Mouse (Mus musculus): Measurements from ENCODE around the gene Chst11.

Gene Chst11

DNA sequence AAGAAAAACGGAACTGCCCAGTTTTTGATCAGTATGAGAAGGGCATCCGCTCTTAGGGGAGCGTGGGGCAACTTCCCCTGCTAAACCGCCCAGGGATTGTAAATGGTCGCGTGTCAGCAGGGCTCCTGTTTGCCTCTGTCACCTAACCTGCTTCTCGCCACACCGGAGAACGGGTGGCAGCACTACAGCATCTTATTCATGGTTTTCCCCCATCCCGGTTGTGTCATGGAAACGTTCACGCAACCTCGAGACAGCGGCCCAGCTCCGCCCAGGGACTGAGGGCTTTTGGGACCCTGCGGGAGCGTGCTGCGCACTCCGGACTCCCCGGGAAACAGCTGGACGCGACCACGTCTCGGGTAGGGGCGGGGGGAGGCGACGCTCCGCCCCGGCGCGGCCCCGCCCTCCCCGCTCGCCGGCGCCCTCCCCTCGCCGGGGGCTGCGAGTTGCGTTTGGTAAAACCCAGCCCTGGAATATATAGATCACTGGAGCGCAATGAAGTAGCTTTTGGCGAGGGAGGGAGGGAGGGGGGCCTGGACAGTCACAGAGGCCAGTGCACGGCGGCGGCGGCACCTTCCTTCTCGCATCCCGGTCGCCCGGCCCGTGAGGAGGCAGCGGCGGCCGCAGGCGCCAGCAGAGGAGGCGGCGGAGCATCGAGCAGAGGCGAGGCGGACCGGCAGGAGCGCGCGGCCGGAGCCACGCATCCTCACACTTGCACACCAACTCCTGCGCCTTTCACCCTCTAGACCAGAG is at the start of gene Chst11:
Chst11 (plus strand) TSS at position 549 of the 750 bp plus-strand sequence.
- TF ChIP-seq GATA4 (IDR thresholded peaks at IDR 0.05; ENCODE audit: insufficient replicate concordance, low read length): no peak

DNA sequence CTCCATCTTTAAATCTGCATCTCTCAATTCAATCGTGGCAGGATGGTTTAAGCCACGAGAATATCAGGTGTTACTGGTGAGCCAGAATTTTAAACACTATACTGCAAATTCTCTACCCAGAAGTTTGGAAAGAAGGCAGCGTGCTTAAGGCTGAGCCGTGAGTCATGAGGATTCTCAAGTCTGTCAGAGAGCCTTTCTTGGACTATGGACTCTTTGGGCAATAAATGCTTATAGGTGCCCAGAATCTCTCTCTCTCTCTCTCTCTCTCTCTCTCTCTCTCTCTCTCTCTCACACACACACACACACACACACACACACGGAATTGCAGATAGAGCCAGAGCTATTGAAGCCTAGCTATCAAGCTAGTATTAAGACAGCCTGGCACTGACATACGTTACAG is 49.5 kb upstream of the Chst11 start:
- no peak for TF ChIP-seq GATA4 (IDR thresholded peaks at IDR 0.05; ENCODE audit: insufficient replicate concordance, low read length)

DNA sequence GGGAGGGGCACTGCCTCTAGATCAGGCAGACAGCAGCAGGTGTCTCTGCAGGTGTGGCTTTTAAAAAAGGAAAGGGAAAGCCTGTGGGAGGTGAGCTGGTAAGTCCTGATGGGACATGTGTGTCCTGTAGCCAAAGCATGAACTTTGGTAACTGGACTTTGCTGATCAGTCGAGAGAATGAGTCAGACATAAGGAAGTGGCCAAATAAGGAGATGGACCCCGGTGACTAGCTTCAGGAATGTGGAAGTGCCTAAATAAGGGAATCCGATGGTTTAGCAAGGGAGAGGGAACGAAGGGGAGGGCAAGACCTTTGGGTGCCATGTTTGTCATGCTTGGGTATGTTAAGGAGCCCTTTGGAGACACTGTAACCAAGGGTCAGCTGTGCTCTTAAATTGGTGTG is 31.9 kb upstream of the Chst11 start:
- TF ChIP-seq GATA4 (IDR thresholded peaks at IDR 0.05; ENCODE audit: insufficient replicate concordance, low read length): no peak

DNA sequence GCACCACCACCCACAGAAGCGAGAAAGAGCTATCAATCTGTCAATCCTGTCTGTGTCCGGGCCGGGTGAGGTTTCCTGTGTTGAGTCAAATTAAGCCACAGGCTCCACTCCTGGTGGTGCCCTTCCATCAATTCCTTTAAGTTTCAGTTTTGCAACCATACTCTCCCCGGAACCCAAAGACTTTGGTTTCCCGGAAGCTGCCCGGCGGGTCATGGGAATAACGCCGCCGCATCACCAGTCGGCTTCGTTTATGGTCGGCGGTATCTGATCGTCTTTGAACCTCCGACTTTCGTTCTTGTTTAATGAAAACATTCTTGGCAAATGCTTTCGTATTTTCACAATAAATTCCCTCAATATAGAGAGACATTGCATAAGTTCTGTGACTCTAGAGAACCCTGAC is 30.2 kb upstream of the Chst11 start:
- no peak for TF ChIP-seq GATA4 (IDR thresholded peaks at IDR 0.05; ENCODE audit: insufficient replicate concordance, low read length)

DNA sequence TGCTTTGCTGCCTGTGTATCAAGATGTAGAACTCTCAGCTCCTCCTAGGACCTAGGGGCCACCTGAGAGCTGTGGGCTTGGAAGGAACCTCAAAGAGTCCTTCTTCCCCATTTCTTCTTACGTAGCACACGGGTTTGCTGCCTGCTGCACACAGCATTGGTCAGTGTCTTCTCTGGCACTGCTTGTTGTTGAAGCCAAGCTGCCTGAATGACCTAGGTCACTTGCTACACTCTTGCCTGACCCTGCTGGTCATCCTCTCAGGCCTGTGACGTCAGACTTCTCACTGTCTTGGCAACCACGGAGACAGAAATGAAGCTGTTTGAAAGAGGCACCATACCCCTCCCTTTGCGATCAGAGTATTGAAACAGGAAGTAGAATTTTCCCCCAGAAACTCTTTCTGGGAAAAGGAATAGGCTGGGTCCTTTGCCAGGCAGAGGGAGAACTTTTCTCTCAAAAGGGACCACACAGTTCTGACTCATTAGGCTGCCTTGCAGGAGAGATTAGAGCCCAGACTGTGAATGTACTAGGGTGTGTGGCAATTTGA is 27.0 kb upstream of the Chst11 start:
- no peak for TF ChIP-seq GATA4 (IDR thresholded peaks at IDR 0.05; ENCODE audit: insufficient replicate concordance, low read length)

DNA sequence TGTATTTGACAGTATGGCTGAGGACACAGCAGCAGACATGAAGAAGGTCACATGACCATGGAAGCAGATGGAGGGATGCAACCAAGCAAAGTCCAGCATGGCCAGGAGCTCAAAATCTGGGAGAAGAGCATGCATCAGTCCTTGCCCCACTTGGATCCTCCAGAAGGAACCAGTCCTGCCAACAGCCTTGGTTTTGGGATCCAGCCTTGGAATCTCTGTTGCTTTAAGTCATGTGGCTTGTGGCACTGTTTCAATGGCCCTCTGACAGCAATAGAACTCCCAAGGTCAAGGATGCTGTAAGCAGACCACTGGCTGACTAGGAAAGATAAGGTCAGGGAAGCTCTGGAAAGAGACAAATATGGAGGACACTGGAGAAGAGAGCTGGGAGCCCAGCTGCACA is 26.0 kb upstream of the Chst11 start:
- no peak for TF ChIP-seq GATA4 (IDR thresholded peaks at IDR 0.05; ENCODE audit: insufficient replicate concordance, low read length)

DNA sequence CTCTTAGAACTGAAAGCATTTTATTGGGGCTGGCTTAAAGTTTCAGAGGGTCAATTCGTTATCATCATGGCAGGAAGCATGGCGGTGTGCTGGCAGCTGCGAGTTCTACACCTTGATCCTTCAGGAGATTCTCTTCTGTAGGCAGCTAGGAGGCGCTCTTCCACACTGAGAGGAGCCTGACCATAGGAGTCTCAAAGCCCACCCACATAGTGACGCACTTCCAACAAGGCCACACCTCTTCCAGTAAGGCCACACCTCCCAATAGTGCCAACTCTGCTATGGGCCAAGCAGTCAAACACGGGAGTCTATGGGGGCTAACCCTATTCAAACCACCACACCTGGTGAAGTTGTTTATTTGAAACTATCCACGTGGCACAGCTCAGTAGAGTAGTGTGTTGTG is 24.0 kb upstream of the Chst11 start:
- no peak for TF ChIP-seq GATA4 (IDR thresholded peaks at IDR 0.05; ENCODE audit: insufficient replicate concordance, low read length)

DNA sequence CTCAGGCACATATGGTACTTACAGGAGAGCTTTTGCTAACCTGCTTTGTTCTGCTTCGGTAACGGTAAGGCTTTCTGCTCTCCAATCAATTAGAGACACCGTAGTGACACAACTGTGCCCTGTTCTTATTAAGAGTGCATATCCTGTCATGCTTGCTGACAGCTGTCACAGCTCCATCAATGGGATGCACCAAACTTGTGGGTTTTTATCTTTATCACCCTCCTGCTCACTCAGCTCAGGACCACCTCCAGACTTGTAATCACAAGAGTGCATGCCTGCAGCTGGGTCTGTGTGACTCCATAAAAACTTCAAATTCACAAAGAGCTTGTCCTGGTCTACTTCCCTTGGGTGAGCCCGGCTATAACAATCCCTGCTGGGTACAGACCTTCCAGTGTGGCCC is 23.3 kb upstream of the Chst11 start:
- TF ChIP-seq GATA4 (IDR thresholded peaks at IDR 0.05; ENCODE audit: insufficient replicate concordance, low read length): no peak

DNA sequence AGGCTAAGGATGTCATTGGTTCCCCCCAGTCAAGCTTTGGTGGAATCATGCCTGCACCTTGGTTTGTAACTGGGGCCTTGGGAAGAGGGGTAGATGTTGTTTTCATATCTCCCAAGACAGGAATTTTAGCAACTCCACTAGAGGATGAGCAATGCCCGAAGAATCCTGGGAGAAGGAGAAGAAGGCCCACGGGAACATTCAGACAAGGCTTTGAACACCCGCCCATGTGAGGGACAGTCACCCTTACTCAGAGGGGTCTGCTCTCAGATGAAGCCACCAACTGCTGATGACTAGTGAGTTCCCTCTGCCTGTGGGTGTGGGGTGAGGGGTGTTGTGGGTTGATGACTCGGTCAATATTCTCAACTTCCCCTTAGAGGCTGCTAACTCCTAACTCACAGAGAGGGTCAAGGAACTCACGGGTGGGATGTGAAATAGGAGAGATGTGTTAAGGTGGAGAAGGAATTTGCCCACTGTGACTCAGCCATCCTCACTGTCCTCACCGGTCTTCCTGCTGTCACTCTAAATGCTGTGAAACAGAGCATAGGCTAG is 22.8 kb upstream of the Chst11 start:
- no peak for TF ChIP-seq GATA4 (IDR thresholded peaks at IDR 0.05; ENCODE audit: insufficient replicate concordance, low read length)

DNA sequence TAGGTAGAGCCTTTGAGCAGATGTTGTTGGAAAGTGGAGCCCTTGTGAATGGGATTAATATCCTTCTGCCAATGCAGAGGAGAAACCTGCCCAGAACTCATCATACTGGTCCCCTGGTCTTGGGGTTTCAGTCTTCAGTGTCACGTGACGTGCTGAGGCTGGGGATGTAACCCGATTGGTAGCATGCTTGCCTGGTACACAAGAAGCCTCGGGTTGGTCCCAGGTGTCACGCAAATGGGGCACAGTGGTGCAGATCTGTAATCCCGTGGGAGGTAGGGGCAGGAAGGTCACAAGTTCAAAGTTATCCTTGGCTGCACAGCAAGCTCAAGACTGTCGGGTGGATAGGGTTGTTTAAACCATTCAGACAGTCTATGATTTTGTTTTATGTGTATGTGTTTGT is 20.8 kb upstream of the Chst11 start:
- TF ChIP-seq GATA4 (IDR thresholded peaks at IDR 0.05; ENCODE audit: insufficient replicate concordance, low read length): no peak

DNA sequence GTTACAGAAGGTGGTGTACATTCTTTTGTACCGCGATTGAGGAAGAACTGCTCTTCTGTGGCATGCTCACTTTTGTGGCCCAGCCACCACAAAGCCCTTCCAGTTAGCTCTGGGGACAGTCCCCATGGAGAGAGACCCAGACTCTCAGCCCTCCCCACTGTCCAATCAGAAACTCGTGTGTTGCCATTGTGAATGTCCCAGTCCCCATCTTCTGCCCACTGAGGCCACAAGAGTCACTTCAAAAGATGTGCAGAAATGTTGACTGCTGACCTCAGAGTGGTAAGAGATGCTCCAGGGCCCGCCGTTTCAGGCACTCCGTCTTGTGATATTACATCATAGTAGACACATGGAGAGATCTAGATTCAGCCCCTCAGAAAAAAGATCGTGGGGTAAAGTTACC is 18.6 kb upstream of the Chst11 start:
- TF ChIP-seq GATA4 (IDR thresholded peaks at IDR 0.05; ENCODE audit: insufficient replicate concordance, low read length): no peak

DNA sequence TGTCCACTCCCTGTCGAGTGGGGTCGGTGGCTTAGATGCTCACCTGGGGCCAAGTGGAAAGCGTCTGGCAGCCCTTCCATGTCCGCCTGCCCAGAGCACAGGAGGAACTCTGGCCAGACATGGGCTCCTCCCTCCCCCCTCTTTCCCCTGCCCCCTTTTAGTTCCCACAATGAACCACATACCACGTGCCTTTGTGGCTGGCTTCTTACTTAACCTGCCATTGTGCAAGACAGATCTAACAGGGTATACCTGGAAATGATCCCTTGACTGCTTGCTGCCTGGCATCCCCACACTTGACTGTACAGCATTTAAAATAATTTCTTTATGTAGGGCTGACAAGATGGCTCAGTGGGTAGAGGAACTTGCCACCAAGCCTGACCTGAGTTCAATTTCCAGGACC is 15.7 kb upstream of the Chst11 start:
- no peak for TF ChIP-seq GATA4 (IDR thresholded peaks at IDR 0.05; ENCODE audit: insufficient replicate concordance, low read length)

DNA sequence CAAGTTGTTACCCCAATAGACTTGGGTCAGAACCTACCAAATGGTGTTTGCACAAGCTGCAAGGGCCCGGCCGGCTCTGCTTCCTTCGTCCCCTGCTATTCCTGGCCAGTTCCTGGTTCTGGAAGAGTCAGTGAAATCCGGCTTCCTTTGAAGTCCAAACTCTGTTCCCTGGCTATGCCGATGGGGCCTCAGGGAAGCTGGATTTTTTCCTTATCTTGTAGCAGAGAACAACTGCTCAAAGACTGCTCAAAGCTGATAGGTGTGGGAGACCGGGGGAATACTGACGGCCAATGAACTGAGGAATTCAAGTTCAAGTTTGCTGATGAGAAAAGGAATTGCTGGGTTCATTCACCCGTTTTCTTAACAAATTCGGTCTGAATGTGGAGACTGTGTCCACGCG is 13.7 kb upstream of the Chst11 start:
- TF ChIP-seq GATA4 (IDR thresholded peaks at IDR 0.05; ENCODE audit: insufficient replicate concordance, low read length): no peak

DNA sequence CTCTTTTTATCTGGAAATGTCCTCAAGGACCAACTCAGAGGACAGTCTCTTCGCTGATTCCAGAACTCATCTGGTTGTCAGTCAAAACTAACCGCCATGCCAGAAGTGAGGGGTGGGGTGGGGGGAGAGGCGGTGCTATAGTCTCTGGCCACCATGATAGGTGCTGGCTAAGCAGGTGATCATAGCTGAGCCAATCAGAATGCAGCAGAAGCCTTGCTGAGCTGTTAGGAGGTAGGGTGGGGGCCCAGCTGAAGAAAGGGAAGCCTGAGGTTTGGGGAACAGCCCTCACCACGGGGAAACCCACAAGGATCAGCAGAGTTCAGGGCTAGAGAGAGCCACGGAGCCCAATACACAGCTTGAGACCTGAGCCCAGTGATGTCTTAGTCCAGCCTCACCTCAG is 11.1 kb upstream of the Chst11 start:
- no peak for TF ChIP-seq GATA4 (IDR thresholded peaks at IDR 0.05; ENCODE audit: insufficient replicate concordance, low read length)

DNA sequence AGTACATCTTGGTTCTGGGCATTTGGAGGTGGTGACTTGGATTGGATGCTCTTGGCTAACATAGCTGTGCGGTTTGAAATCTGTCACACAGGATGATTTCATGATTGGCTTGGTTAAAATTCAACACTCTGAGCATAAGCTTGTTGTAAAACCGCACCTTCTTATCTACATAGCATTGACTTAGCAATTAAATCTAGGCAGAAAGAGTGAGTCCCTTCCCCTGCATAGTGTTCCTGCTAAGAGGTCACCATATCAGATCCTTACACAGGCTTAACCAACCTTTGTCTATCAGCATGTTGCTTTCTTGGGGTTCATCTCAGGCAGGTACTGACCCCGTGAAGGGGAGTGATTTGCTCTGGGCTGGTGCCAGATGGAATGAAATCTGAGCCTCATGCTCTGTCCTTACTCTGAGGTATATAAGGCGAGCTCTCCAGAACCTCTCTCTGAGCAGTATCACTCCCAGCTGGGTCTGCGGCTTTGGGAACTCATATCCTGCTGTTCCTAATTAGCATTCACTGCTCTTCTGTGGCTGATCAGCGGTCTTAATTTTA is 10.6 kb upstream of the Chst11 start:
- no peak for TF ChIP-seq GATA4 (IDR thresholded peaks at IDR 0.05; ENCODE audit: insufficient replicate concordance, low read length)

DNA sequence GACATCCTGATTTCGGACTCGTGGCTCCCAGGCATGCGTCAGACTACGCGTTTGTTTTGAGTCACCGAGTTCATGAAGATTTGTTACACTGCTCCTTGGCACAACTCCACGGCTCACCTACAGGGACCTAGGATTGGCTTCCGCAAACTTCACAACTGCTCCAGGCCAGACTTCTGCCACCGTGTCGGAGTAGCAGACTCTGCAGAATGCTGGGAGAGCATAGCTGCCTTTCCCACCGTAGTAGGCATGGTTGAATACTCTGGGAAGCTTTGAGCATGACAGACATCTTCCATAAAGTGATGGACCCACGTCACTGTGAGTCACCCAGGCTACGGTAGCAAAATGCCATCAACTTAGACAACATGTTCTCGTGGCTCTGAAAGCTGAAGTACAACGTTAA is 9.5 kb upstream of the Chst11 start:
- TF ChIP-seq GATA4 (IDR thresholded peaks at IDR 0.05; ENCODE audit: insufficient replicate concordance, low read length): no peak
